Mouse (Mus musculus): ENCODE measurements around the gene Setd4.

- TF ChIP-seq CTCF (IDR thresholded peaks at IDR 0.05; ENCODE audit: borderline replicate concordance, control insufficient read depth, extremely low read depth, insufficient read depth, low read length, poor library complexity) (no peak), POLR2A (IDR thresholded peaks at IDR 0.05; ENCODE audit: control insufficient read depth, extremely low read depth, insufficient read depth, low read length, poor library complexity) (no peak)
Measured at GRCm38 (mm10) chr16:93581125-93581524, 22.7 kb downstream of the Setd4 start.
